Mouse (Mus musculus) CH12.LX (cell line): ENCODE results near the gene Rnf141. TPM values are rescaled to one million over a fixed set of nuclear protein-coding genes. Genes with fewer than 3 reads are reported as not detected.

ENCODE experiments used
- DNase-seq: peaks from one replicate; pipeline ENCODE4 v3.0.0-alpha.2; 2013; ENCODE audit errors: extremely low read depth
- H3K27ac ChIP-seq: 2 replicates; pipeline ENCODE4 v1.5.1; 2012; ENCODE audit warnings: low read depth, mild to moderate bottlenecking, control low read depth, moderate library complexity; ENCODE audit not compliant: insufficient read depth
- H3K27me3 ChIP-seq: replicated peaks from 2 replicates; pipeline ENCODE3; 2012; ENCODE audit warnings: inconsistent platforms
- H3K36me3 ChIP-seq, 2 experiments: replicated peaks in 1 of 2; 2 replicates each; pipeline versions ENCODE3 to v1.6.1; 2012; ENCODE audit warnings: inconsistent platforms in 1 of 2, low read length in 1 of 2, mild to moderate bottlenecking in 1 of 2, mixed read lengths in 1 of 2, moderate library complexity in 1 of 2; ENCODE audit not compliant: control insufficient read depth in 1 of 2, insufficient read depth in 1 of 2
- H3K4me1 ChIP-seq, 2 experiments: 2 replicates each; pipeline ENCODE4 v1.6.1; 2012; ENCODE audit warnings: inconsistent platforms in 1 of 2, moderate library complexity in 1 of 2; ENCODE audit not compliant: insufficient read depth in 2 of 2, control insufficient read depth in 1 of 2
- H3K4me2 ChIP-seq: 2 replicates; pipeline ENCODE4 v1.6.1; 2012; ENCODE audit warnings: low read depth, mild to moderate bottlenecking, control low read depth; ENCODE audit not compliant: poor library complexity, insufficient read depth, severe bottlenecking
- H3K4me3 ChIP-seq, 3 experiments: fragments of 150-350 bp in 1 of 3; sonication (generic) in 1 of 3; replicated peaks in 1 of 3; 2 replicates each; pipeline versions ENCODE3 to v1.5.1; 2011 to 2012; ENCODE audit warnings: low read depth in 2 of 3, low read length in 2 of 3, mild to moderate bottlenecking in 2 of 3, moderate library complexity in 2 of 3, control low read depth in 1 of 3, improper control_type of control experiment in 1 of 3, inconsistent platforms in 1 of 3, mixed read lengths in 1 of 3; ENCODE audit not compliant: poor library complexity in 1 of 3
- H3K79me2 ChIP-seq: replicated peaks from 2 replicates; pipeline ENCODE4 v1.6.1; 2012; ENCODE audit warnings: mild to moderate bottlenecking, moderate library complexity; ENCODE audit not compliant: control insufficient read depth, poor library complexity, insufficient read depth, severe bottlenecking; ENCODE audit errors: extremely low read depth
- H3K9ac ChIP-seq: 2 replicates; pipeline ENCODE4 v1.6.1; 2012; ENCODE audit warnings: low read depth, mild to moderate bottlenecking, control low read depth, moderate library complexity; ENCODE audit not compliant: insufficient read depth
- H3K9me3 ChIP-seq: replicated peaks from 2 replicates; pipeline ENCODE3; 2012; ENCODE audit warnings: low read length, inconsistent platforms, mixed read lengths
- BHLHE40 ChIP-seq: IDR thresholded peaks from 2 replicates; pipeline ENCODE4 v1.6.1; 2011; ENCODE audit warnings: mild to moderate bottlenecking, low read depth, low read length, improper control_type of control experiment
- CHD2 ChIP-seq: IDR thresholded peaks from 2 replicates; pipeline ENCODE4 v1.6.1; 2011; ENCODE audit warnings: low read length, improper control_type of control experiment
- CTCF ChIP-seq, 2 experiments: IDR thresholded peaks in 1 of 2; conservative IDR thresholded peaks in 1 of 2; 2 replicates each; pipeline ENCODE4 v1.5.1; 2011 to 2012; ENCODE audit warnings: low read depth in 2 of 2, low read length in 2 of 2, improper control_type of control experiment in 1 of 2, inconsistent platforms in 1 of 2, mild to moderate bottlenecking in 1 of 2, moderate library complexity in 1 of 2
- ELF1 ChIP-seq: IDR thresholded peaks from 2 replicates; pipeline ENCODE4 v1.6.1; 2014; ENCODE audit warnings: low read depth, mild to moderate bottlenecking, inconsistent platforms, low read length, improper control_type of control experiment
- GABPA ChIP-seq: IDR thresholded peaks from 2 replicates; pipeline ENCODE4 v1.6.1; 2012; ENCODE audit warnings: low read depth, low read length, improper control_type of control experiment, inconsistent platforms; ENCODE audit not compliant: insufficient replicate concordance
- JUN ChIP-seq: IDR thresholded peaks from 2 replicates; pipeline ENCODE4 v1.6.1; 2011; ENCODE audit warnings: low read depth, mild to moderate bottlenecking, low read length, improper control_type of control experiment, moderate library complexity; ENCODE audit not compliant: insufficient read depth
- JUND ChIP-seq: conservative IDR thresholded peaks from 2 replicates; pipeline ENCODE4 v1.6.1; 2011; ENCODE audit warnings: low read depth, low read length, improper control_type of control experiment
- MAX ChIP-seq: IDR thresholded peaks from 2 replicates; pipeline ENCODE4 v1.6.1; 2011; ENCODE audit warnings: low read length, improper control_type of control experiment
- MEF2A ChIP-seq: IDR thresholded peaks from 2 replicates; pipeline ENCODE4 v1.6.1; 2014; ENCODE audit warnings: low read depth, mild to moderate bottlenecking, inconsistent platforms, low read length, improper control_type of control experiment, borderline replicate concordance
- MXI1 ChIP-seq: IDR thresholded peaks from 2 replicates; pipeline ENCODE4 v1.6.1; 2011; ENCODE audit warnings: mild to moderate bottlenecking, low read depth, low read length, improper control_type of control experiment
- MYC ChIP-seq: IDR thresholded peaks from 2 replicates; pipeline ENCODE4 v1.6.1; 2011; ENCODE audit warnings: low read depth, mild to moderate bottlenecking, improper control_type of control experiment, low read length
- NELFE ChIP-seq: IDR thresholded peaks from 2 replicates; pipeline ENCODE4 v1.6.1; 2011; ENCODE audit warnings: low read depth, low read length, improper control_type of control experiment
- PAX5 ChIP-seq: IDR thresholded peaks from 2 replicates; pipeline ENCODE4 v1.6.1; 2012; ENCODE audit warnings: low read length, inconsistent platforms, mixed read lengths
- POLR2AphosphoS2 ChIP-seq: IDR thresholded peaks from 2 replicates; pipeline ENCODE4 v1.6.1; 2011; ENCODE audit warnings: low read depth, low read length, improper control_type of control experiment
- TBP ChIP-seq: conservative IDR thresholded peaks from 2 replicates; pipeline ENCODE4 v1.6.1; 2011; ENCODE audit warnings: low read depth, low read length, improper control_type of control experiment
- UBTF ChIP-seq: IDR thresholded peaks from 2 replicates; pipeline ENCODE4 v1.6.1; 2012; ENCODE audit warnings: low read depth, mild to moderate bottlenecking, inconsistent platforms, low read length, improper control_type of control experiment, moderate library complexity
- ZC3H11A ChIP-seq: IDR thresholded peaks from 2 replicates; pipeline ENCODE4 v1.6.1; 2012; ENCODE audit warnings: low read depth, mild to moderate bottlenecking, inconsistent platforms, low read length, improper control_type of control experiment
- ZKSCAN1 ChIP-seq: IDR thresholded peaks from 2 replicates; pipeline ENCODE4 v1.6.1; 2012; ENCODE audit warnings: low read depth, inconsistent platforms, low read length, improper control_type of control experiment, borderline replicate concordance
- ZNF384 ChIP-seq: IDR thresholded peaks from 2 replicates; pipeline ENCODE4 v1.6.1; 2012; ENCODE audit warnings: low read depth, low read length, improper control_type of control experiment, inconsistent platforms
- dilution Hi-C: fragments of 300-500 bp; cut with MboI; formaldehyde crosslinking; loops from 2 replicates; pipeline ENCODE4 v1.14.3; 2020; ENCODE audit warnings: low sequenced_read_pairs; ENCODE audit not compliant: extremely low pct_unique_long_range_greater_than_20kb, extremely low pct_ligation_motif_present
- in situ Hi-C: fragments of 300-500 bp; cut with MboI; formaldehyde crosslinking; loops from 3 replicates; pipeline ENCODE4 v1.14.3; 2019; ENCODE audit warnings: low sequenced_read_pairs, low pct_ligation_motif_present, low pct_unique_long_range_greater_than_20kb, mixed read lengths
- polyA plus RNA-seq: library from polyadenylated mRNA; unstranded; fragments of >175 nt; gene quantifications from 2 replicates; pipeline ENCODE4 v1.2.1, GENCODE M21; 2012; ENCODE audit warnings: low read depth; ENCODE audit not compliant: insufficient read length
- total RNA-seq, 2 experiments: library from RNA; depleted of rRNA; stranded (reverse); fragments of 300-350 nt in 1 of 2; fragments of >200 nt in 1 of 2; gene quantifications; 2 replicates each; pipeline ENCODE4 v1.2.3; 2012 to 2014

Gene Rnf141
- total and polyA plus RNA-seq, 3 experiments: 16.1 to 21.5 (median 18.1) TPM

- no peak for DNase-seq
- H3K36me3 ChIP-seq: no peaks in the 10 kb centered on the region
- no peaks in the 10 kb centered on the region for H3K27me3 ChIP-seq
- dilution Hi-C loops: no loop called here
- TF ChIP-seq UBTF (no peak), POLR2AphosphoS2 (no peak), ELF1 (no peak), MXI1 (no peak), BHLHE40 (no peak), PAX5 (no peak), CHD2 (no peak)
- in situ Hi-C loops: no loop called here
- H3K4me2 ChIP-seq: no peak within 1 kb of the TSS
- no peaks in the 10 kb centered on the region for H3K9me3 ChIP-seq
- H3K4me1 ChIP-seq: peaks cover 4 to 30% of the 10 kb centered on the region in 2 experiments; a peak in 3 of 4 replicates
- H3K9ac ChIP-seq: no peak within 1 kb of the TSS
- no peak within 1 kb of the TSS for H3K4me3 ChIP-seq
- no peaks in the 10 kb centered on the region for H3K79me2 ChIP-seq
- no peak within 1 kb of the TSS for H3K27ac ChIP-seq
Measured at GRCm38 (mm10) chr7:110768001-110768400, 76.3 kb downstream of the Rnf141 start, which contains the start of gene Ampd3. Ampd3 (plus strand) TSS chr7:110768206.

DNA sequence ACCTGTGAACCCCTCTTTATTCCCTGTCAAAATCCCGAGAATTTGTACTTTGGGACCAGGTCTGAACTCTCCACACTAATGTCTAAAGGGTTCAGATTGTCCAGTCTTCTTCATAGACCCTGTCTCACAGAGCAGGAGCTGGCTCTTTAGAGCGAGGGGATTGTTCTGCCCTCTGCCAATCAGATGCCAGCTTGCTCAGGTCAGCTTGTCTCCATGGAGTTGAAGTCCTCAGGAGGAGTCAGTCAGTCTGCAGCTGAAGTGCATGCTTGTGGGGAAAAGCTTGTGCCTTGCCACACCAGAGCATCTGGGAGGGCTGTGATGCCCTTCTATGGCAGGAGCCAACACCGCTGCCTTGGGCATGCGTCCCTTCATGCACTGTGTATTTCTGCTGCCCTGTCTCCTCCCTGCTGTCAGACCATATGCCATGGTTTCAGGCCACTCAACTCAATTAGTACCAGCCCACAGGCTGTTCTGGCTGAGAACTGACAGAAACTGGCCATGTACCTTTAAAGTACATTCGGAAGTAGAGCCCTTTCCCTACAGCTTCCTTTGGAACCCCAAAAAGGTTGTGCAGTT lies 81.6 kb downstream of the Rnf141 start:
- DNase-seq: no peak
- H3K36me3 ChIP-seq: no peaks in the 10 kb centered on the region
- no peak overlapping the region for H3K27ac ChIP-seq
- no peak overlapping the region for H3K4me3 ChIP-seq
- TF ChIP-seq JUND (no peak), MXI1 (no peak), TBP (no peak), MAX (no peak), MEF2A (no peak), CTCF (conservative IDR thresholded peaks at IDR 0.05 in 1 of 2, IDR thresholded peaks at IDR 0.05 in 1 of 2; ENCODE audit: low read depth in 2 of 2, low read length in 2 of 2) (no peak), JUN (no peak), NELFE (no peak), ZKSCAN1 (no peak), UBTF (no peak), ZNF384 (no peak), MYC (no peak), ZC3H11A (no peak), GABPA (no peak)
- TF ChIP-seq, all 38 proteins: peak for 0
- H3K4me2 ChIP-seq: no peak overlapping the region
- no peak overlapping the region for H3K9ac ChIP-seq
- no peaks in the 10 kb centered on the region for H3K79me2 ChIP-seq
- H3K9me3 ChIP-seq: no peaks in the 10 kb centered on the region
- in situ Hi-C loops (no loop called here), dilution Hi-C loops (no loop called here)
- H3K4me1 ChIP-seq: no peaks in the 10 kb centered on the region
- peaks cover 3% of the 10 kb centered on the region for H3K27me3 ChIP-seq
